Mouse (Mus musculus): Measurements from ENCODE around the gene Bloc1s4. TPM values are rescaled to one million over a fixed set of nuclear protein-coding genes. Genes with fewer than 3 reads are reported as not detected.

Gene Bloc1s4
- polyA plus RNA-seq, 1 experiment from 2014 or later = 21.4 TPM

- Histone ChIP-seq H3K27me3 (ENCODE audit: control insufficient read depth, insufficient read depth, low read length) (no peaks in the 10 kb centered on the region), H3K27ac (ENCODE audit: low read length) (no peak overlapping the region), H3K36me3 (ENCODE audit: control insufficient read depth, insufficient read depth) (no peaks in the 10 kb centered on the region), H3K4me1 (ENCODE audit: control insufficient read depth, insufficient read depth, low read length) (peaks cover 4% of the 10 kb centered on the region; the same call in 1 of the 2 replicates), H3K9me3 (replicated peaks; ENCODE audit: control insufficient read depth, low read length) (no peaks in the 10 kb centered on the region), H3K4me2 (ENCODE audit: low read depth, low read length) (no peak overlapping the region), H3K9ac (ENCODE audit: low read length) (no peak overlapping the region), H3K4me3 (ENCODE audit: low read length) (no peak overlapping the region)
- no peak for ATAC-seq (replicated peaks; ENCODE audit: extremely low read depth, insufficient read depth, low FRiP score)
- WGBS = 60% methylated on average over 3 of the region's 3 CpGs
Observed at GRCm38 (mm10) chr5:36733405-36733804, 15.0 kb downstream of the Bloc1s4 start.

- Histone ChIP-seq H3K36me3 (ENCODE audit: control insufficient read depth, insufficient read depth) (no peaks in the 10 kb centered on the region), H3K4me3 (ENCODE audit: low read length) (no peak overlapping the region), H3K27ac (ENCODE audit: low read length) (no peak overlapping the region), H3K4me1 (ENCODE audit: control insufficient read depth, insufficient read depth, low read length) (peaks cover 4% of the 10 kb centered on the region; the same call in 1 of the 2 replicates), H3K4me2 (ENCODE audit: low read depth, low read length) (no peak overlapping the region), H3K27me3 (ENCODE audit: control insufficient read depth, insufficient read depth, low read length) (no peaks in the 10 kb centered on the region), H3K9me3 (replicated peaks; ENCODE audit: control insufficient read depth, low read length) (no peaks in the 10 kb centered on the region), H3K9ac (ENCODE audit: low read length) (no peak overlapping the region)
- 55% methylated on average over 7 of the region's 7 CpGs for WGBS
- no peak for ATAC-seq (replicated peaks; ENCODE audit: extremely low read depth, insufficient read depth, low FRiP score)
Observed at GRCm38 (mm10) chr5:36731901-36732652, 16.4 kb downstream of the Bloc1s4 start.

GRCm38 (mm10) chr5:36730689-36731088 is 17.8 kb downstream of the Bloc1s4 start:
- no peak overlapping the region for H3K4me3 ChIP-seq (ENCODE audit: low read length)
- no peak overlapping the region for H3K27ac ChIP-seq (ENCODE audit: low read length)
- no peak for ATAC-seq (replicated peaks; ENCODE audit: extremely low read depth, insufficient read depth, low FRiP score)
- H3K4me1 ChIP-seq (ENCODE audit: control insufficient read depth, insufficient read depth, low read length) = no peaks in the 10 kb centered on the region; the same call in 1 of the 2 replicates
- no peak overlapping the region for H3K9ac ChIP-seq (ENCODE audit: low read length)
- H3K36me3 ChIP-seq (ENCODE audit: control insufficient read depth, insufficient read depth) = no peaks in the 10 kb centered on the region
- no peaks in the 10 kb centered on the region for H3K27me3 ChIP-seq (ENCODE audit: control insufficient read depth, insufficient read depth, low read length)
- H3K4me2 ChIP-seq (ENCODE audit: low read depth, low read length) = no peak overlapping the region
- H3K9me3 ChIP-seq (replicated peaks; ENCODE audit: control insufficient read depth, low read length) = no peaks in the 10 kb centered on the region
- WGBS = 71% methylated on average over 3 of the region's 3 CpGs

- no peaks in the 10 kb centered on the region for H3K4me1 ChIP-seq (ENCODE audit: control insufficient read depth, insufficient read depth, low read length)
- H3K9ac ChIP-seq (ENCODE audit: low read length) = no peak overlapping the region
- ATAC-seq (replicated peaks; ENCODE audit: extremely low read depth, insufficient read depth, low FRiP score) = no peak
- 86% methylated on average over 2 of the region's 2 CpGs for WGBS
- no peaks in the 10 kb centered on the region for H3K36me3 ChIP-seq (ENCODE audit: control insufficient read depth, insufficient read depth)
- H3K4me3 ChIP-seq (ENCODE audit: low read length) = no peak overlapping the region
- no peaks in the 10 kb centered on the region for H3K27me3 ChIP-seq (ENCODE audit: control insufficient read depth, insufficient read depth, low read length)
- no peak overlapping the region for H3K4me2 ChIP-seq (ENCODE audit: low read depth, low read length)
- H3K9me3 ChIP-seq (replicated peaks; ENCODE audit: control insufficient read depth, low read length) = no peaks in the 10 kb centered on the region
- H3K27ac ChIP-seq (ENCODE audit: low read length) = no peak overlapping the region
Observed at GRCm38 (mm10) chr5:36729923-36730322, 18.5 kb downstream of the Bloc1s4 start.

GRCm38 (mm10) chr5:36729086-36729473 is 19.4 kb downstream of the Bloc1s4 start:
- Histone ChIP-seq H3K9me3 (replicated peaks; ENCODE audit: control insufficient read depth, low read length) (no peaks in the 10 kb centered on the region), H3K9ac (ENCODE audit: low read length) (no peak overlapping the region), H3K4me2 (ENCODE audit: low read depth, low read length) (no peak overlapping the region), H3K27ac (ENCODE audit: low read length) (no peak overlapping the region), H3K27me3 (ENCODE audit: control insufficient read depth, insufficient read depth, low read length) (no peaks in the 10 kb centered on the region), H3K4me3 (ENCODE audit: low read length) (no peak overlapping the region), H3K36me3 (ENCODE audit: control insufficient read depth, insufficient read depth) (no peaks in the 10 kb centered on the region), H3K4me1 (ENCODE audit: control insufficient read depth, insufficient read depth, low read length) (no peaks in the 10 kb centered on the region)
- no peak for ATAC-seq (replicated peaks; ENCODE audit: extremely low read depth, insufficient read depth, low FRiP score)
- 87% methylated on average over 4 of the region's 4 CpGs for WGBS

- H3K4me1 ChIP-seq (ENCODE audit: control insufficient read depth, insufficient read depth, low read length) = no peaks in the 10 kb centered on the region
- no peak overlapping the region for H3K27ac ChIP-seq (ENCODE audit: low read length)
- WGBS = 79% methylated on average over 8 of the region's 8 CpGs
- no peaks in the 10 kb centered on the region for H3K27me3 ChIP-seq (ENCODE audit: control insufficient read depth, insufficient read depth, low read length)
- no peak overlapping the region for H3K9ac ChIP-seq (ENCODE audit: low read length)
- 0 out of 2 replicates have a peak, but pooled peaks cover under 1% of the 10 kb centered on the region for H3K9me3 ChIP-seq (replicated peaks; ENCODE audit: control insufficient read depth, low read length)
- no peaks in the 10 kb centered on the region for H3K36me3 ChIP-seq (ENCODE audit: control insufficient read depth, insufficient read depth)
- no peak overlapping the region for H3K4me3 ChIP-seq (ENCODE audit: low read length)
- H3K4me2 ChIP-seq (ENCODE audit: low read depth, low read length) = no peak overlapping the region
- ATAC-seq (replicated peaks; ENCODE audit: extremely low read depth, insufficient read depth, low FRiP score) = no peak
Observed at GRCm38 (mm10) chr5:36728403-36729085, 19.9 kb downstream of the Bloc1s4 start.

GRCm38 (mm10) chr5:36727776-36728175 is 20.7 kb downstream of the Bloc1s4 start:
- Histone ChIP-seq H3K27me3 (ENCODE audit: control insufficient read depth, insufficient read depth, low read length) (no peaks in the 10 kb centered on the region), H3K9me3 (replicated peaks; ENCODE audit: control insufficient read depth, low read length) (peaks cover 3% of the 10 kb centered on the region; the same call in 1 of the 2 replicates), H3K4me2 (ENCODE audit: low read depth, low read length) (no peak overlapping the region), H3K27ac (ENCODE audit: low read length) (no peak overlapping the region), H3K9ac (ENCODE audit: low read length) (no peak overlapping the region), H3K4me3 (ENCODE audit: low read length) (no peak overlapping the region), H3K4me1 (ENCODE audit: control insufficient read depth, insufficient read depth, low read length) (no peaks in the 10 kb centered on the region), H3K36me3 (ENCODE audit: control insufficient read depth, insufficient read depth) (no peaks in the 10 kb centered on the region)
- ATAC-seq (replicated peaks; ENCODE audit: extremely low read depth, insufficient read depth, low FRiP score) = no peak
- 73% methylated on average over 7 of the region's 7 CpGs for WGBS

GRCm38 (mm10) chr5:36727136-36727535 is 21.3 kb downstream of the Bloc1s4 start:
- no peak for ATAC-seq (replicated peaks; ENCODE audit: extremely low read depth, insufficient read depth, low FRiP score)
- H3K36me3 ChIP-seq (ENCODE audit: control insufficient read depth, insufficient read depth) = no peaks in the 10 kb centered on the region
- H3K9ac ChIP-seq (ENCODE audit: low read length) = no peak overlapping the region
- H3K27ac ChIP-seq (ENCODE audit: low read length) = no peak overlapping the region
- no peaks in the 10 kb centered on the region for H3K27me3 ChIP-seq (ENCODE audit: control insufficient read depth, insufficient read depth, low read length)
- WGBS = 69% methylated on average over 2 of the region's 2 CpGs
- no peak overlapping the region for H3K4me3 ChIP-seq (ENCODE audit: low read length)
- H3K4me2 ChIP-seq (ENCODE audit: low read depth, low read length) = no peak overlapping the region
- H3K9me3 ChIP-seq (replicated peaks; ENCODE audit: control insufficient read depth, low read length) = peaks cover 3% of the 10 kb centered on the region; the same call in 1 of the 2 replicates
- no peaks in the 10 kb centered on the region; the same call in 1 of the 2 replicates for H3K4me1 ChIP-seq (ENCODE audit: control insufficient read depth, insufficient read depth, low read length)

GRCm38 (mm10) chr5:36726387-36726801 is 22.1 kb downstream of the Bloc1s4 start:
- peak overlapping the region; percentile 17 for H3K4me2 ChIP-seq (ENCODE audit: low read depth, low read length)
- H3K27ac ChIP-seq (ENCODE audit: low read length) = no peak overlapping the region
- no peak; the same call in 1 of the 2 replicates for ATAC-seq (replicated peaks; ENCODE audit: extremely low read depth, insufficient read depth, low FRiP score)
- no peaks in the 10 kb centered on the region for H3K36me3 ChIP-seq (ENCODE audit: control insufficient read depth, insufficient read depth)
- WGBS = 49% methylated on average over 9 of the region's 9 CpGs
- H3K9ac ChIP-seq (ENCODE audit: low read length) = peak overlapping the region; percentile 3; the same call in 1 of the 2 replicates
- no peaks in the 10 kb centered on the region; the same call in 1 of the 2 replicates for H3K4me1 ChIP-seq (ENCODE audit: control insufficient read depth, insufficient read depth, low read length)
- peak overlapping the region; percentile 2; the same call in 1 of the 2 replicates for H3K4me3 ChIP-seq (ENCODE audit: low read length)
- H3K9me3 ChIP-seq (replicated peaks; ENCODE audit: control insufficient read depth, low read length) = peaks cover 3% of the 10 kb centered on the region; the same call in 1 of the 2 replicates
- H3K27me3 ChIP-seq (ENCODE audit: control insufficient read depth, insufficient read depth, low read length) = no peaks in the 10 kb centered on the region
